Mouse (Mus musculus) midbrain, embryonic 16.5 days (tissue): Measurements from ENCODE around the gene Slc22a1. TPM values are rescaled to one million over a fixed set of nuclear protein-coding genes. Genes with fewer than 3 reads are reported as not detected.
A peak's percentile ranks its signal among the peaks of the same experiment; 100 is the strongest.

Experiments used
- ATAC-seq: fragments of 200-750 bp; cut with Nextera tagmentation; 2 replicates; pipeline ENCODE4 v1.8.0; 2017; ENCODE audit warnings: moderate TSS enrichment
- H3K27ac ChIP-seq: fragments of 300-500 bp; sonication (generic); 2 replicates; pipeline ENCODE4 v1.5.1; 2014; ENCODE audit warnings: mild to moderate bottlenecking, low read length, mixed read lengths
- H3K27me3 ChIP-seq: fragments of 300-500 bp; sonication (generic); 2 replicates; pipeline ENCODE4 v1.6.1; 2014; ENCODE audit warnings: low read depth, low read length, mixed read lengths; ENCODE audit not compliant: control insufficient read depth, insufficient read depth
- H3K36me3 ChIP-seq: fragments of 300-500 bp; sonication (generic); 2 replicates; pipeline ENCODE4 v1.6.1; 2014; ENCODE audit warnings: mild to moderate bottlenecking, low read length, moderate library complexity, mixed read lengths; ENCODE audit not compliant: control insufficient read depth, insufficient read depth
- H3K4me1 ChIP-seq: fragments of 300-500 bp; sonication (generic); 2 replicates; pipeline ENCODE4 v1.6.1; 2014; ENCODE audit warnings: mild to moderate bottlenecking, low read length, mixed read lengths; ENCODE audit not compliant: control insufficient read depth, insufficient read depth
- H3K4me2 ChIP-seq: fragments of 300-500 bp; sonication (generic); 2 replicates; pipeline ENCODE4 v1.6.1; 2014; ENCODE audit warnings: mild to moderate bottlenecking, low read length, mixed read lengths
- H3K4me3 ChIP-seq: fragments of 300-500 bp; sonication (generic); 2 replicates; pipeline ENCODE4 v1.5.1; 2014; ENCODE audit warnings: low read depth, mild to moderate bottlenecking, low read length, moderate library complexity, mixed read lengths
- H3K9ac ChIP-seq: fragments of 300-500 bp; sonication (generic); 2 replicates; pipeline ENCODE4 v1.6.1; 2014; ENCODE audit warnings: low read depth, low read length, mixed read lengths
- H3K9me3 ChIP-seq: fragments of 300-500 bp; sonication (generic); replicated peaks from 2 replicates; pipeline ENCODE4 v1.6.1; 2014; ENCODE audit warnings: mild to moderate bottlenecking, low read length, mixed read lengths; ENCODE audit not compliant: control insufficient read depth, poor library complexity, severe bottlenecking
- whole genome bisulfite sequencing: fragments of 180-500 bp; shearing (Covaris S2); extraction: QIAGEN DNeasy Blood & Tissue Kit; methylation state at CpG from one replicate; pipeline ENCODE4 v1.1.7; 2014; 5-methylcytosine and 5-hydroxymethylcytosine counted together
- polyA plus RNA-seq: library from polyadenylated mRNA; unstranded; fragments of >200 nt; fragmentation: Nextera tagmentation; extraction: Ambion mirVana; gene quantifications from 2 replicates; pipeline ENCODE4 v1.2.1, GENCODE M21; 2015

Gene Slc22a1
- polyA plus RNA-seq, result not detected in 2 replicates

DNA sequence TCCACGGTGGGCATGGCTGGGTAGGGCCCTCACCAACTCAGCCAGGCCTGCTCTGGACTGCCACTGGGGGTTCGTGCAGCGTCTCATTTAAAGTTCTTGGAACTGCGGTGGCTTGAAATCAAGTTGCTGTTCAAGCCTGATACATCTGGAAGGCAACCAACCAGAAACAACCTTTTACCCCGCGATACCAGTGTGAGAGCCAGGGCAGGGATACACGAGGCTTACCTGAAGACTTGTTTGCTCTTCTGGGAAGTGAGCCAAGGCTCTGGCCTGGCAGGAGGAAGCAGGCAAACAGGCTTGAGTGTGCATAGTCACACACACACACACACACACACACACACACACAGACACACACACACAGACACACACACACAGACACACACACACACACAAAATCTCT lies at the start of gene Slc22a1:
Gene Slc22a1 (minus strand): TSS at position 184 of the 400 bp plus-strand sequence.
- no peaks in the 10 kb centered on the region for H3K4me1 ChIP-seq
- H3K4me2 ChIP-seq, result no peak within 1 kb of the TSS
- no peak for ATAC-seq

DNA sequence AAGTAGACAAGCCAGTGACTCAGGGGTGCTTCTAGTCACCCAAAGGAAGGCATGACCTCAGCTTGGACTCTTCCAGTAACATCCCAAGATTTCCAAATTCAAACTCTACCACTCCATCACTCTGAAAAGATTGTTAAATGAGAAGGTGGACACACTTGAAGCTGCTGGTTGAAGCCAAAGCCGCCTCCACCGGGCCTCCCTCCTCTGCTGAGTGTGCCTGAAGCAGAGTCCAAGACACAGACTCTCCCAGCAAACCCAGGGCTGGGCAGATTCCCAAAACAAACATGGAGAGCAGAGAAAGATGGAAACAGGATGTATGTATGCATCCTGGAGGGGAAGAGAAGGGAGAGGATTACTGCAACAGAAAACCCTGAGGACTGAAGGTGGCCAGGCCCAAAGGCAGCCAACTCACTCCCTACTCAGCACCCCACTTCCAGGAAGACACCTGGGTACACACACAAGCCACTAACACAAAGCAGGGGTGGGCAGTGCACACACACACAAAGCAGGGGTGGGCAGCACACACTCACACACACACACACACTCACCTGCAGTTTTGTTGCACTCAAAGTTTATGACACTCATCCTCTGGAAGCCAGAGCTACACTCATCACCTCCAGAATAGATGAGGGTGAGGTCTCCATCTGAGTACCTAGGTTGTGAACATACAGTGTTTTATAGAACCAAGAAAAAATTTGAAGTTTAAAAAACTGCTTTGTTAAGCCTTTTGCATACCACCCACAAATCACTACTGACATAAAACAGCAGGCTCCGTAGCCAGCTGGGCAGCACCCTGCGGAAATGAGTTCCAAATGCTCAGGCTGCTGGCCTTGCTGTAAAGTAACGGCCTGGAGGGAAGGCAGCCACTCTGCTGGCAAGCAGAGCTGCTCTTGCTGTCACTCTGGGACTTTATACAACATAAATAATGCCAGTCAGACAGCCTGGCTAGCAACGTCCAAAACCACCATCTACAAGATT lies 49.4 kb upstream of the Slc22a1 start:
- Histone ChIP-seq H3K4me1 (no peaks in the 10 kb centered on the region; the same call in 1 of the 2 replicates), H3K9me3 (no peaks in the 10 kb centered on the region), H3K27me3 (no peaks in the 10 kb centered on the region), H3K27ac (0 out of 2 replicates have a peak overlapping the region, but pooled peaks have one; percentile 8), H3K9ac (no peak overlapping the region), H3K36me3 (peaks cover 5% of the 10 kb centered on the region; the same call in 1 of the 2 replicates), H3K4me2 (no peak overlapping the region), H3K4me3 (no peak overlapping the region)
- WGBS, result 54% methylated on average over 6 of the region's 6 CpGs
- no peak for ATAC-seq

More for the DNA sequence above, at the start of gene Slc22a1:
- Histone ChIP-seq H3K9ac (no peak within 1 kb of the TSS), H3K36me3 (no peaks in the 10 kb centered on the region; the same call in 1 of the 2 replicates), H3K9me3 (no peaks in the 10 kb centered on the region), H3K27me3 (no peaks in the 10 kb centered on the region), H3K4me3 (no peak within 1 kb of the TSS), H3K27ac (no peak within 1 kb of the TSS)
- 90% methylated on average over 7 of the region's 7 CpGs for WGBS

GRCm38 (mm10) chr17:12723986-12724766 lies 48.5 kb upstream of the Slc22a1 start:
- no peaks in the 10 kb centered on the region; the same call in 1 of the 2 replicates for H3K4me1 ChIP-seq
- H3K27ac ChIP-seq, result no peak overlapping the region
- no peak for ATAC-seq
- H3K4me3 ChIP-seq, result no peak overlapping the region
- H3K27me3 ChIP-seq, result no peaks in the 10 kb centered on the region
- peaks cover 6% of the 10 kb centered on the region; the same call in 1 of the 2 replicates for H3K36me3 ChIP-seq
- no peak overlapping the region for H3K9ac ChIP-seq
- H3K9me3 ChIP-seq, result no peaks in the 10 kb centered on the region
- 94% methylated on average over 5 of the region's 5 CpGs for WGBS
- H3K4me2 ChIP-seq, result no peak overlapping the region

DNA sequence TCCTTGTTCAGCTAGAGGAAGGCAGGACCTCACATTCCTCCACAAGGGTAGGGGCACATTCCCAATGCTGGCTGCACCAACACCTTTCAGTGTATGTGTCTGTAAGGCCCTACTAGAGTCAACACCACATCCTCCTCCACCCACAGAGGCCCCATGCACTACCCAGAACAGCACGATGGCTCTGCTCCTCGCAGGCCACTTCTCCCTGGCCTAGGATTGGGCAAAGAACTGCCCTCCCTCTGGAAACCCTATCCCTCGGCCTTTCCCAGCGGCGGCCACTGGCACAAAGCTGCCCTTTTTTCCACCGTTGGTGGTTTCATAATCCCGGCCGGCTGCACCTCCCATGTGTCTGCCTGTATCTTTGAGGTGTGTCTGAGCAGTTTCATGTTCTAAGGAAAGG lies 47.0 kb upstream of the Slc22a1 start:
- Histone ChIP-seq H3K36me3 (peaks cover 6% of the 10 kb centered on the region), H3K27ac (no peak overlapping the region), H3K4me1 (no peaks in the 10 kb centered on the region), H3K4me3 (no peak overlapping the region), H3K27me3 (no peaks in the 10 kb centered on the region), H3K9me3 (no peaks in the 10 kb centered on the region), H3K9ac (no peak overlapping the region), H3K4me2 (no peak overlapping the region)
- 42% methylated on average over 8 of the region's 8 CpGs for WGBS
- no peak for ATAC-seq

DNA sequence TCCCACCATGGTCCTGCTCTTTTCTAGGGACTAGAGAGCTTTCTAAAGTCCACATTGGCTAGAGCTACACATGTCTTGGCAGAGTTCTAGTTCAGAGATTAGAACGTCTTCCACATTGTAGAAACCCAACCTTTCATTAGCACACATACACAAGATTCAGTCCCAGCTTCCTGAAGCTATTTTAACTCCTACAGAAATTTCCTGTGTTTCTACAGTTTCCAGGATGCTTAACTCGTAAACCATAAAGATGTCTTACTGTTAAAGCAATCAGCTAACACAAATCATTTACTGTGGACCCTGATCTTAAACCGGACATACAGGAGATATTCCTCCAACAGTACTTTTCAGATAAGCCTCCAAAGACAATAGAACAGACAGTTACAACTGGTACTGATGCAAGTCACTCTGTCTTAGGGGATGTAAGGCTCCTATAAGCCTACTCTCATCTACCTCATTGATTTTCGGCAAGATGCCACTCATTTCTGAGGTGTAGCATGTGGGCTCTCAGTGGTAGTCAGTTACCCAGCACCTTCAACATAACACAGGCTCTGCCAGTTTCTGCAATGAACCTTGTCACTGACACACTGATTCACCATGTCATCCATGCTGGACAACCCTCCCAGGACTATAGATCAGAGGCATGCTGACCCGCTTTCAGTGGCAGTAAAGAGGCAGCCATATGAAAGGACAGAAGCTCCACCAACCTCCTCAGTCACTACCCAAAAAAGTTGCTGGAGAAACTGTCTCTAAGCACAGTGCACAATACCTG lies 45.7 kb upstream of the Slc22a1 start:
- no peak overlapping the region for H3K4me2 ChIP-seq
- WGBS, result 91% methylated on average over 5 of the region's 5 CpGs
- H3K27me3 ChIP-seq, result no peaks in the 10 kb centered on the region
- no peak overlapping the region for H3K4me3 ChIP-seq
- no peak overlapping the region for H3K9ac ChIP-seq
- H3K36me3 ChIP-seq, result peaks cover 10% of the 10 kb centered on the region
- no peak for ATAC-seq
- H3K9me3 ChIP-seq, result no peaks in the 10 kb centered on the region
- H3K4me1 ChIP-seq, result no peaks in the 10 kb centered on the region
- H3K27ac ChIP-seq, result no peak overlapping the region

DNA sequence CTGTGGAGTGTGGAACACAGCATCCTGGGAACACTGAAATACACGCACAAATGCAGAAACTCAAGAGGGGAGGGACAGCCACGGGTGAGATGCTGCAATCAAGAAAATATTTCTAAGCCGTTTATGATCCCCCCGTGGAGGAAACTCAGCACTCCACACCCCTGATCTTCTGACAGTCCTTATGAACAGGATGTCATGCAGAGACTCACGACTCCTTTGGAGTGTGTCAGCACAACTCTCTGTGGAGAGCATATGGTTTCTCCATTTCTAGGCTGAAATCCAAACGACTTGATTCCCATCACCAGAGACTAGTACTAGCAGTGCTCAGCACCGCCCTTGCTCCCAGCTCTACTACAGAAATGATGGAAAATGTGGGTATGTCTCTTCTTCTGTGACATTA lies 42.6 kb upstream of the Slc22a1 start:
- Histone ChIP-seq H3K4me1 (no peaks in the 10 kb centered on the region), H3K9me3 (no peaks in the 10 kb centered on the region), H3K4me2 (no peak overlapping the region), H3K27me3 (no peaks in the 10 kb centered on the region), H3K36me3 (peaks cover 20% of the 10 kb centered on the region), H3K27ac (no peak overlapping the region), H3K9ac (no peak overlapping the region), H3K4me3 (no peak overlapping the region)
- 85% methylated on average over 7 of the region's 7 CpGs for WGBS
- ATAC-seq, result no peak

DNA sequence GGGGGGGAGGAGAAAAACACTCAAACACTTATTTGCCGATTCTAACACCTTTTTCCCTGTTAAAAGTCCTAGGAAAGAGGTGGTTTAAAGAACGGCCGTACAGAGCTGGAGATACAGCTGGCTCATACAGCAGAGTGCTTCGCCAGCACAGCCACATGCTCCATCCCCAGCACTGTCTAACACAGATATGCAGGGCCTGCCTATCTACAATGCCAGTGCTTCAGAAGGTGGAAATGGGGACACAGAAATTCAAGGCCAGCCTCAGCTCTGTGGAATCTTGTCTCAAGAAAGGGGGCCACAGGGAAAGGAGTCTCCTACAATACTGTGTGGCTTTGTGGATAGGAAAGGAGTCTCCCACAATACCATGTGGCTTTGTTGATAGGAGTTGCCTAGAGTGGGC lies 41.8 kb upstream of the Slc22a1 start:
- H3K9ac ChIP-seq, result no peak overlapping the region
- H3K27ac ChIP-seq, result no peak overlapping the region
- no peak overlapping the region for H3K4me2 ChIP-seq
- peaks cover 22% of the 10 kb centered on the region for H3K36me3 ChIP-seq
- no peaks in the 10 kb centered on the region for H3K27me3 ChIP-seq
- H3K4me1 ChIP-seq, result no peaks in the 10 kb centered on the region
- H3K4me3 ChIP-seq, result no peak overlapping the region
- H3K9me3 ChIP-seq, result no peaks in the 10 kb centered on the region
- ATAC-seq, result no peak
- 90% methylated on average over 4 of the region's 4 CpGs for WGBS

DNA sequence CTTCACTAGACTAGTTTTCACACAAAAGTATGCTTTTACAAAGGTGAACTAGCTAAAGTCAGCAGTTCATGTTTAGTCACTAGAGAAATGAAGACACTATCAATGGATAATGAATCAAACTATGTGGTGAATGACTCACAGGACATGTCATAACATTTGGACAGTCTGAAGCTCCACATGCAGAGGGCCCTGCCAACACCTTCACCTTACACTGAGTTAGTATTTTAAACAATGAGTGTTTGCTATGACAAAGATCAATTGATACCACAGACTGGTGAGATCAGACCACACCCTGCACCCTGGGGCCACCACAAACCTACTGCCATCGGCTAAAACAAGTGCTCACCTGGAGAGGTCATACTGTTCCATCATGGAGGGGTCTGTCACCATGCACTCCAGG lies 39.4 kb upstream of the Slc22a1 start:
- Histone ChIP-seq H3K36me3 (peaks cover 24% of the 10 kb centered on the region), H3K27ac (no peak overlapping the region), H3K4me2 (no peak overlapping the region), H3K9me3 (no peaks in the 10 kb centered on the region), H3K27me3 (no peaks in the 10 kb centered on the region), H3K4me1 (no peaks in the 10 kb centered on the region), H3K9ac (no peak overlapping the region), H3K4me3 (no peak overlapping the region)
- 83% methylated on average over 1 of the region's 1 CpGs for WGBS
- no peak for ATAC-seq
